Mouse (Mus musculus): ENCODE data around the gene Sfi1.
"Not testable (repeated sequence)": the region's sequence is repeated elsewhere in the genome, so short reads cannot be mapped to it uniquely, and the experiment has no call there.

Sfi1 gene

DNA sequence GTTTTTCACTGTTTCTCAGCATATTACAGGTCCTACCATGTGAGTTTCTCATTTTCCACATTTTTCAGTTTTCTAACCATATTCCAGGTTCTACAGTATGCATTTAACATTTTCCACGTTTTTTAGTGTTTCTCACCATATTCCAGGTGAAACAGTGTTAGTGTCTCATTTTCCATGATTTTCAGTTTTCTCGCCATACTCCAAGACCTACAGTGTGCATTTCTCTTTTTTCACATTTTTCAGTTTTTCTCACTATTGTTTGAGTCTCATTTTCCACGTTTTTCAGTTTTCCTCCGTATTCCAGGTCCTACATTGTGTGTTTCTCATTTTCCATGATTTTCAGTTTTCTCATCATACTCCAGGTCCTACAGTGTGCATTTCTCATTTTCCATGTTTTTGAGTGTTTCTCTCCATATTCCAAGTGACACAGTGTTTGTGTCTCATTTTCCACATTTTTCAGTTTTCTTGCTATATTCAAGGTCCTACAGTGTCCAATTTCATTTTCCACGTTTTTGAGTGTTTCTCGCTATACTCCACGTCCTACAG is 89.6 kb downstream of the Sfi1 start:
- DNase-seq = no peak

DNA sequence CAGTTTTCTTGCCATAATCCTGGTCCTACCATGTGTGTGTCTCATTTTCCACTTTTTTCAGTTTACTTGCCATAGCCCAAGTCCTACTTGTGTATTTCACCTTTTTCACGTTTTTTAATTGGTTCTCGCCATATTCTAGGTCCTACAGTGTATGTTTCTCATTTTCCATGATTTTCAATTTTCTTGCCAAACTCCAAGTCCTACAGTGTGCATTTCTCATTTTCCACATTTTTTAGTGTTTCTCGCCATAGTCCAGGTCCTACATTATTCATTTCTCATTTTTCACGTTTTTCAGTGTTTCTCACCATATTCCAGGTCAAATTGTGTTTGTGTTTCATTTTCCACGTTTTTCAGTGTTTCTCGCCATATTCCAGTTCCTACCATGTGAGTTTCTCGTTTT is 90.6 kb downstream of the Sfi1 start:
- not testable (repeated sequence) for DNase-seq

DNA sequence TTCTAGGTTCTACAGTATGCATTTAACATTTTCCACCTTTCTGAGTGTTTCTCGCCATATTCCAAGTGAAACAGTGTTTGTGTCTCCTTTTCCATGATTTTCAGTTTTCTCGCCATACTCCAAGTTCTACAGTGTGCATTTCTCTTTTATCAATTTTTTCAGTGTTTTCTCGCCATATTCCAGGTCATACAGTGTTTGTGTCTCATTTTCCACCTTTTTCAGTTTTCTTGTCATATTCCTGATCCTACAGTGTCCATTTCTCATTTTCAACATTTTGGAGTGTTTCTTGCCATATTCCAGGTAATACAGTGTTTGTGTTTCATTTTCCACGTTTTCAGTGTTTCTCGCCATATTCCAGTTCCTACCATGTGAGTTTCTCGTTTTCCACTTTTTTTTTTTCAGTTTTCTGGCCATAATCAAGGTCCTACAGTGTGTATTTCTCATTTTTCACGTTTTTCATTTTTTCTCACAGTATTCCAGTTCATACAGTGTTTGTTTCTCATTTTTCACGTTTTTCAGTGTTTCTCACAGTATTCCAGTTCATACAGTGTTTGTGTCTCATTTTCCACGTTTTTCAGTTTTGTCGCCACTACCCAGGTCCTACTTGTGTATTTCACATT is 91.3 kb downstream of the Sfi1 start:
- DNase-seq = no peak

DNA sequence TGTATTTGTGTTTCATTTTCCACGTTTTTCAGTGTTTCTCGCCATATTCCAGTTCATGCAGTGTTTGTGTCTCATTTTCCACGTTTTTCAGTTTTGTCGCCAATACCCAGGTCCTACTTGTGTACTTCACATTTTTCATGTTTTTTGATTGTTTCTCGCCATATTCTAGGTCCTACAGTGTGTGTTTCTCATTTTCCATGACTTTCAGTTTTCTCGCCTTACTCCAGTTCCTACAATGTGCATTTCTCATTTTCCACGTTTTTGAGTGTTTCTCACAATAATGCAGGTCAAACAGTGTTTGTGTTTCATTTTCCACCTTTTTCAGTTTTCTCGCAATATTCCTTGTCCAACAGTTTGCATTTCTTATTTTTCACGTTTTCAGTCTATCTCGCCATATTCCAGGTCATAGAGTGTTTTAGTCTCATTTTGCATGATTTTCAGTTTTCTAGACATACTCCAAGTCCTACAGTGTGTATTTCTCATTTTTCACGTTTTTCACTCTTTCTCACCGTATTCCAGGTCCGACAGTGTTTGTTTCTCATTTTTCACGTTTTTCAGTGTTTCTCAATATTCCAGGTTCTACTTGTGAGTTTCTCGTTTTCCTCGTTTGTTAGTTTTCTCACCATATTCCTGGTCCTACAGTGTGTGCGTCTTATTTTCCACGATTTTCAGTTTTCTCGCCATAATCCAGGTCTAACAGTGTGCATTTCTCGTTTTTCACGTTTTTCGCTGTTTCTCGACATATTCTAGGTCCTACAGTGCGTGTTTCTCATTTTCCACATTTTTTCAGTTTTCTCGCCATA is 92.0 kb downstream of the Sfi1 start:
- no peak for DNase-seq

DNA sequence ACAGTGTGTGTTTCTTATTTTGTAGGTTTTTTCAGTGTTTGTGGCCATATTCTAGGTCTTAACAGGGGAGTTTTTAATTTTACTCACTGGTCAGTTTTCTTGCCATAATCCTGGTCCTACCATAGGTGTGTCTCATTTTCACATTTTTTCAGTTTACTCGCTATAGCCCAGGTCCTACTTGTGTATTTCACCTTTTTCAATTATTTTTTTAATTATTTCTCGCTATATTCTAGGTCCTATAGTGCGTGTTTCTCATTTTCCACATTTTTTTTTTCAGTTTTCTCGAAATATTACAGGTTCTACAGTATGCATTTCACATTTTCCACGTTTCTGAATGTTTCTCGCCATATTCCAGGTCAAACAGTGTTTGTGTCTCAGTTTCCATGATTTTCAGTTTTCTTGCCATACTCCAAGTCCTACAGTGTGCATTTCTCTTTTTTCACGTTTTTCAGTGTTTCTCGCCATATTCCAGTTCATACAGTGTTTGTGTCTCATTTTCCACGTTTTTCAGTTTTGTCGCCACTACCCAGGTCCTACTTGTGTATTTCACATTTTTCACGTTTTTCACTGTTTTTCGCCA is 93.1 kb downstream of the Sfi1 start:
- not testable (repeated sequence) for DNase-seq
